Mouse (Mus musculus): Measurements from ENCODE around the gene Slc16a11. TPM values are rescaled to one million over a fixed set of nuclear protein-coding genes. Genes with fewer than 3 reads are reported as not detected.

Slc16a11 gene
- polyA plus RNA-seq, 1 experiment from 2014 or later, result 9.7 TPM

GRCm38 (mm10) chr11:70251853-70252252 lies 39.3 kb downstream of the Slc16a11 start:
- ATAC-seq, result no peak
- Histone ChIP-seq H3K36me3 (ENCODE audit: control insufficient read depth, insufficient read depth, low read length) (no peaks in the 10 kb centered on the region), H3K27me3 (replicated peaks; ENCODE audit: control insufficient read depth, insufficient read depth, low read length) (peaks cover 29% of the 10 kb centered on the region), H3K27ac (ENCODE audit: low read depth, low read length) (no peak overlapping the region), H3K4me2 (ENCODE audit: low read length) (no peak overlapping the region), H3K4me3 (ENCODE audit: low read length) (no peak overlapping the region), H3K9me3 (ENCODE audit: control insufficient read depth, low read length) (no peaks in the 10 kb centered on the region), H3K9ac (ENCODE audit: low read depth, low read length) (no peak overlapping the region), H3K4me1 (ENCODE audit: control insufficient read depth, insufficient read depth, low read depth, low read length) (peaks cover 3% of the 10 kb centered on the region; the same call in 1 of the 2 replicates)
- 83% methylated on average over 8 of the region's 8 CpGs for WGBS

GRCm38 (mm10) chr11:70254337-70254736 lies 41.8 kb downstream of the Slc16a11 start:
- H3K9ac ChIP-seq (ENCODE audit: low read depth, low read length), result no peak overlapping the region
- no peak overlapping the region; the same call in 1 of the 2 replicates for H3K4me2 ChIP-seq (ENCODE audit: low read length)
- H3K27me3 ChIP-seq (replicated peaks; ENCODE audit: control insufficient read depth, insufficient read depth, low read length), result peaks cover 29% of the 10 kb centered on the region
- 6% methylated on average over 18 of the region's 18 CpGs for WGBS
- H3K9me3 ChIP-seq (ENCODE audit: control insufficient read depth, low read length), result no peaks in the 10 kb centered on the region
- no peak overlapping the region for H3K27ac ChIP-seq (ENCODE audit: low read depth, low read length)
- no peak for ATAC-seq
- no peaks in the 10 kb centered on the region for H3K36me3 ChIP-seq (ENCODE audit: control insufficient read depth, insufficient read depth, low read length)
- H3K4me3 ChIP-seq (ENCODE audit: low read length), result peak overlapping the region; percentile 1; the same call in 1 of the 2 replicates
- peaks cover 3% of the 10 kb centered on the region; the same call in 1 of the 2 replicates for H3K4me1 ChIP-seq (ENCODE audit: control insufficient read depth, insufficient read depth, low read depth, low read length)

GRCm38 (mm10) chr11:70254931-70255531 lies 42.5 kb downstream of the Slc16a11 start, which contains the start of gene Alox12:
TSS of gene Alox12 (minus strand) at chr11:70255353.
- peak within 1 kb of the TSS; percentile 19; the same call in 1 of the 2 replicates for H3K4me3 ChIP-seq (ENCODE audit: low read length)

GRCm38 (mm10) chr11:70259035-70259434 lies 46.5 kb downstream of the Slc16a11 start:
- H3K36me3 ChIP-seq (ENCODE audit: control insufficient read depth, insufficient read depth, low read length), result no peaks in the 10 kb centered on the region
- no peaks in the 10 kb centered on the region for H3K9me3 ChIP-seq (ENCODE audit: control insufficient read depth, low read length)
- H3K4me1 ChIP-seq (ENCODE audit: control insufficient read depth, insufficient read depth, low read depth, low read length), result peaks cover 3% of the 10 kb centered on the region; the same call in 1 of the 2 replicates
- no peak overlapping the region for H3K27ac ChIP-seq (ENCODE audit: low read depth, low read length)
- no peak overlapping the region for H3K9ac ChIP-seq (ENCODE audit: low read depth, low read length)
- H3K27me3 ChIP-seq (replicated peaks; ENCODE audit: control insufficient read depth, insufficient read depth, low read length), result peaks cover 11% of the 10 kb centered on the region
- 100% methylated on average over 4 of the region's 4 CpGs for WGBS
- no peak overlapping the region for H3K4me3 ChIP-seq (ENCODE audit: low read length)
- no peak for ATAC-seq
- no peak overlapping the region for H3K4me2 ChIP-seq (ENCODE audit: low read length)

More at GRCm38 (mm10) chr11:70254931-70255531, 42.5 kb downstream of the Slc16a11 start, which contains the start of gene Alox12:
- H3K27me3 ChIP-seq (replicated peaks; ENCODE audit: control insufficient read depth, insufficient read depth, low read length), result peaks cover 29% of the 10 kb centered on the region
- no peak within 1 kb of the TSS for H3K27ac ChIP-seq (ENCODE audit: low read depth, low read length)
- no peaks in the 10 kb centered on the region for H3K36me3 ChIP-seq (ENCODE audit: control insufficient read depth, insufficient read depth, low read length)
- no peak for ATAC-seq
- no peaks in the 10 kb centered on the region for H3K9me3 ChIP-seq (ENCODE audit: control insufficient read depth, low read length)
- H3K9ac ChIP-seq (ENCODE audit: low read depth, low read length), result no peak within 1 kb of the TSS; the same call in 1 of the 2 replicates
- H3K4me1 ChIP-seq (ENCODE audit: control insufficient read depth, insufficient read depth, low read depth, low read length), result peaks cover 3% of the 10 kb centered on the region; the same call in 1 of the 2 replicates
- H3K4me2 ChIP-seq (ENCODE audit: low read length), result peak within 1 kb of the TSS; percentile 49
- 3% methylated on average over 25 of the region's 25 CpGs for WGBS

- H3K27me3 ChIP-seq (replicated peaks; ENCODE audit: control insufficient read depth, insufficient read depth, low read length), result no peaks in the 10 kb centered on the region
- H3K36me3 ChIP-seq (ENCODE audit: control insufficient read depth, insufficient read depth, low read length), result no peaks in the 10 kb centered on the region
- no peak overlapping the region for H3K4me2 ChIP-seq (ENCODE audit: low read length)
- H3K4me1 ChIP-seq (ENCODE audit: control insufficient read depth, insufficient read depth, low read depth, low read length), result no peaks in the 10 kb centered on the region
- no peaks in the 10 kb centered on the region for H3K9me3 ChIP-seq (ENCODE audit: control insufficient read depth, low read length)
- no peak for ATAC-seq
- no peak overlapping the region for H3K9ac ChIP-seq (ENCODE audit: low read depth, low read length)
- 60% methylated on average over 3 of the region's 3 CpGs for WGBS
- H3K27ac ChIP-seq (ENCODE audit: low read depth, low read length), result no peak overlapping the region
- H3K4me3 ChIP-seq (ENCODE audit: low read length), result no peak overlapping the region
These were observed 52.7 kb downstream of the Slc16a11 start for GRCm38 (mm10) chr11:70265252-70265651.

GRCm38 (mm10) chr11:70265819-70266218 lies 53.3 kb downstream of the Slc16a11 start:
- Histone ChIP-seq H3K4me1 (ENCODE audit: control insufficient read depth, insufficient read depth, low read depth, low read length) (no peaks in the 10 kb centered on the region), H3K27me3 (replicated peaks; ENCODE audit: control insufficient read depth, insufficient read depth, low read length) (no peaks in the 10 kb centered on the region), H3K4me2 (ENCODE audit: low read length) (no peak overlapping the region), H3K9me3 (ENCODE audit: control insufficient read depth, low read length) (no peaks in the 10 kb centered on the region), H3K9ac (ENCODE audit: low read depth, low read length) (no peak overlapping the region), H3K4me3 (ENCODE audit: low read length) (no peak overlapping the region), H3K36me3 (ENCODE audit: control insufficient read depth, insufficient read depth, low read length) (no peaks in the 10 kb centered on the region), H3K27ac (ENCODE audit: low read depth, low read length) (no peak overlapping the region)
- no peak for ATAC-seq
- 77% methylated on average over 4 of the region's 4 CpGs for WGBS

MicroRNAs within 50 kb of the gene (microRNA counts, 519-probe panel; counts per million panel counts)
- not detected for microRNA mmu-miR-195
- 2,040 counts per million, percentile 31 among the panel's probes with 10 or more counts for microRNA mmu-miR-497

Small RNA genes lying within 50 kb of the gene (microRNA-seq; reads per million reads assigned to microRNA genes)
- 427 reads per million, percentile 68 among the genes with 10 or more reads in this experiment for gene Mir195a
- not detected for gene Mir497
- not detected for gene Mir497b

Other genes starting within 250 kb of the Slc16a11 start
- gene Cldn7, start 248.0 kb upstream of the Slc16a11 start, polyA plus RNA-seq (2015; fragmentation: Nextera tagmentation; extraction: Ambion mirVana), result 0.17 and 0.33 TPM in 2 replicates
- gene Ctdnep1, start 231.6 kb upstream of the Slc16a11 start, polyA plus RNA-seq (2015; fragmentation: Nextera tagmentation; extraction: Ambion mirVana), result 26.9 and 27.4 TPM in 2 replicates
- gene Elp5, start 230.2 kb upstream of the Slc16a11 start, polyA plus RNA-seq (2015; fragmentation: Nextera tagmentation; extraction: Ambion mirVana), result 168 and 188 TPM in 2 replicates
- 576 and 581 TPM in 2 replicates for gene Gabarap, start 221.6 kb upstream of the Slc16a11 start, polyA plus RNA-seq (2015; fragmentation: Nextera tagmentation; extraction: Ambion mirVana)
- gene Phf23, start 217.0 kb upstream of the Slc16a11 start, polyA plus RNA-seq (2015; fragmentation: Nextera tagmentation; extraction: Ambion mirVana), result 54.2 and 55.4 TPM in 2 replicates
- 21.0 and 25.4 TPM in 2 replicates for gene Dvl2, start 212.2 kb upstream of the Slc16a11 start, polyA plus RNA-seq (2015; fragmentation: Nextera tagmentation; extraction: Ambion mirVana)
- 66.6 and 69.1 TPM in 2 replicates for gene Acadvl, start 197.3 kb upstream of the Slc16a11 start, polyA plus RNA-seq (2015; fragmentation: Nextera tagmentation; extraction: Ambion mirVana)
- gene Dlg4, start 195.8 kb upstream of the Slc16a11 start, polyA plus RNA-seq (2015; fragmentation: Nextera tagmentation; extraction: Ambion mirVana), result 23.1 and 23.4 TPM in 2 replicates
- gene Asgr1, start 158.7 kb upstream of the Slc16a11 start, polyA plus RNA-seq (2015; fragmentation: Nextera tagmentation; extraction: Ambion mirVana), result 3.9 and 4.4 TPM in 2 replicates
- not detected in 2 replicates for gene Asgr2, start 120.1 kb upstream of the Slc16a11 start, polyA plus RNA-seq (2015; fragmentation: Nextera tagmentation; extraction: Ambion mirVana)
- 1.2 and 1.4 TPM in 2 replicates for gene Mgl2, start 82.4 kb upstream of the Slc16a11 start, polyA plus RNA-seq (2015; fragmentation: Nextera tagmentation; extraction: Ambion mirVana)
- 1.0 and 1.2 TPM in 2 replicates for gene Clec10a, start 56.6 kb upstream of the Slc16a11 start, polyA plus RNA-seq (2015; fragmentation: Nextera tagmentation; extraction: Ambion mirVana)
- 11.9 and 15.2 TPM in 2 replicates for gene Slc16a13, start 8.3 kb downstream of the Slc16a11 start, polyA plus RNA-seq (2015; fragmentation: Nextera tagmentation; extraction: Ambion mirVana)
- gene Bcl6b, start 17.0 kb downstream of the Slc16a11 start, polyA plus RNA-seq (2015; fragmentation: Nextera tagmentation; extraction: Ambion mirVana), result 5.1 and 6.6 TPM in 2 replicates
- 167 and 175 TPM in 2 replicates for gene 0610010K14Rik, start 25.2 kb downstream of the Slc16a11 start, polyA plus RNA-seq (2015; fragmentation: Nextera tagmentation; extraction: Ambion mirVana)
- gene Gm21988, start 27.1 kb downstream of the Slc16a11 start, polyA plus RNA-seq (2015; fragmentation: Nextera tagmentation; extraction: Ambion mirVana), result 13.8 and 15.7 TPM in 2 replicates
- 416 and 443 TPM in 2 replicates for gene Rnasek, start 27.1 kb downstream of the Slc16a11 start, polyA plus RNA-seq (2015; fragmentation: Nextera tagmentation; extraction: Ambion mirVana)
- gene Alox12, start 42.6 kb downstream of the Slc16a11 start, polyA plus RNA-seq (2015; fragmentation: Nextera tagmentation; extraction: Ambion mirVana), result 1.1 and 1.3 TPM in 2 replicates
- 0.09 and 0.14 TPM in 2 replicates for gene Alox12e, start 109.9 kb downstream of the Slc16a11 start, polyA plus RNA-seq (2015; fragmentation: Nextera tagmentation; extraction: Ambion mirVana)
- gene Alox15, start 139.3 kb downstream of the Slc16a11 start, polyA plus RNA-seq (2015; fragmentation: Nextera tagmentation; extraction: Ambion mirVana), result 0.06 TPM in 1 of 2 replicates, not detected in the other
- 31.7 and 37.0 TPM in 2 replicates for gene Pelp1, start 197.3 kb downstream of the Slc16a11 start, polyA plus RNA-seq (2015; fragmentation: Nextera tagmentation; extraction: Ambion mirVana)
- 54.9 and 55.6 TPM in 2 replicates for gene Arrb2, start 219.9 kb downstream of the Slc16a11 start, polyA plus RNA-seq (2015; fragmentation: Nextera tagmentation; extraction: Ambion mirVana)
- gene Med11, start 239.2 kb downstream of the Slc16a11 start, polyA plus RNA-seq (2015; fragmentation: Nextera tagmentation; extraction: Ambion mirVana), result 42.9 and 46.3 TPM in 2 replicates
- gene Zmynd15, start 246.7 kb downstream of the Slc16a11 start, polyA plus RNA-seq (2015; fragmentation: Nextera tagmentation; extraction: Ambion mirVana), result 0.86 and 1.3 TPM in 2 replicates
- 6.0 and 7.3 TPM in 2 replicates for gene Cxcl16, start 247.2 kb downstream of the Slc16a11 start, polyA plus RNA-seq (2015; fragmentation: Nextera tagmentation; extraction: Ambion mirVana)

All from hindbrain, embryonic 16.5 days (tissue).